Mouse (Mus musculus) left cerebral cortex, postnatal 4 days (tissue): Measurements from ENCODE around the gene Psen2. TPM values are rescaled to one million over a fixed set of nuclear protein-coding genes. Genes with fewer than 3 reads are reported as not detected.

Experiments used
- DNase-seq: peaks from one replicate; pipeline ENCODE4 v3.0.0-alpha.2; 2022
- intact Hi-C: fragments of 180-260 bp; cut with DNase I; formaldehyde crosslinking; loops from one replicate; pipeline ENCODE4 v1.15.1; 2025
- total RNA-seq, 2 experiments: library from RNA; stranded (reverse); gene quantifications; 2 replicates each; pipeline ENCODE4 v1.2.3; 2021

Gene Psen2
- total RNA-seq, 2 experiments from 2014 or later = 17.4 to 21.1 TPM

DNA sequence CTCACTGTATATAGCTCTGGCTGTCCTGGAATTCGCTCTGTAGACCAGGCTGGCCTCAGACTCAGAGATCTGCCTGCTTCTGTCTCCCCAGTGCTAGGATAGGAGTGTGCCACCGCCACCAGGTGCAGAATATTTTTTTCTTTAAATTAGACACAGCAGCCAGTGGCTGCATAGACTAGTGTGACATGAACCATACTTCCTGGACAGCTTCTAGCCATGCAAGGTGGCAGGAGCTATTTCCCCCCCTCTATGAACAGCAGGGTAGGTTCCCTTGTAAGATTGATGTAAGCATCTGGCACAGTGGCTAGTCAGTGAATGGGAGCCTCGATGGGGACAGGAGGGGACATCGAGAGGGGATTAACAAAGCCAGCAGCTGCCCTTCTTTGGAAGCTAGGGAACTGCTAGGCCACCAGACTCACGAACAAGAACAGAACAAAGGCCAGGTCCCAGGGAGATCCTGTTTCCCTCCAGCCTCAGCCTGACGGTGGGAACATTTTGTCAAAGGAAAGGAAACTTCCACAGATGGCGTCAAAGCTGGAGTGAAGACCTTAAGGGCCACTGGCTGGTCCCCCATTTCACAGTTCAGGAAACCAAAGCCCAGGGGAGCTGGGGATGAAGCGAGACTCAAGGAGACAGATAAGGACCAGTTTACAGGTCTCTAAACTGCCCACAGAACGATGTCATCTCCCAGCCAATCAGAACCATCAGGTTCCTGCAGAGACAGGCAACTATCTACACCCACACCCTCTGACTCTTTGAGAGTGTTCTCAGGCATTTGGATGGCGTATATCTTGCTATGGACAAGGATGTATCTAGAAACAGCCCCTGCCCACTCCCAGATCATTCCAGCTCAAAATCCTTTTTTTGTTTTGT is 11.8 kb downstream of the Psen2 start:
- no peak for DNase-seq

DNA sequence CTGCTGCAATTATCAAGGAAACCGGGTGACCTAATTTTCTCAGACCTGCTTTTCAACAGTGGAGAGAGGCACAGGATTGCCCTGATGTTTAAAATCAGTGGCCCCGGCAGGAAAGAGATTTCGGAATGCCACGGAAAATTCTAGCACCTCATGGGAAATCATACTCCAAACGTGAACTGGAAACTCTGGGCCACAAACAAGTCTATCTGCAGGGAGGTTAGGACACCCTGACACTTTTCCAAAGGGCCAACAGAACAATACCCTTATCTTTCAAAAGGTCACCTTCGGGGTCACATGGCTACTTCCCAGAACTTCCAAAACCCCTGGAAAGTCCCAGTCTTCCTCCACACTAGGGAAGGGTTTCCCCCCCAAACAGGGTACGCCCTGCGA is 12.8 kb downstream of the Psen2 start:
- intact Hi-C loops = no loop called here
- no peak for DNase-seq

More for the DNA sequence above, 11.8 kb downstream of the Psen2 start:
- intact Hi-C loops = no loop called here

DNA sequence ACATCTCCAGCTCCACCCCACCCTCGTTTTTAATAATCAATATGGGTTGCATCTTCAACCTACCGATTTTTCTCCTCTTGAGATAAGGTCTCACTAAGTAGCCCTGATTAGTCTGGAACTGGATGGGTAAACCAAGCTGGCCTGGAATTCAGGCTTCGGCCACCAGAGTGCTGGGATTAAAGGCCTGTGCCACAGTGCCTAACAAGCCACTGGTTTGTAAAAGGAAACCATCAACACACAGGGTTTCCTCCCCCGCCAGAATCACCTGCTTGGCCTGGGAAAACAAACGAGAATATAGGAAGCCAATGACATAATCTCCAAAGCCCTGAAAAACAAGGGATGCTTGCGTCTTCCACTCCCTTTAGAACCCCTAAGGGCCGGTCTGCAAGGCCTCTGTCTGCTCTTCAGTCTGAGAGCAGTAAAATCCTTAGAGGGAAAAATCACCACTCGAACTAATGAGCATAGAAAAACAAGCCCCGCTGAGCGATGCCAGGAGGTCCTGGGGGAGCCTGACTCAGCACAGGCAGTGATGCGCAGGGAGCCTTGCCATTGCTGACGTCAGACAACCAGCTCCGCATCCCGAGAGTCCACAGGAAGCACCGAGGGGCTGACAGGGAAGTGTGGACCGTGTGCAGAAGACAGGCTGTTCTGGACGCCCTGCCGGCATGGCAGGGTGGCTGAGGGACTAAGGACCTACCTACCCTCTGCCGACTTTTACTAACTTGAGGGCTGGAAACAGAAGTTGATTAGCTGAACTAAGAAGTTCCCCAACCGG is 13.4 kb downstream of the Psen2 start:
- peak; percentile 36 for DNase-seq
- intact Hi-C loops = no loop called here

DNA sequence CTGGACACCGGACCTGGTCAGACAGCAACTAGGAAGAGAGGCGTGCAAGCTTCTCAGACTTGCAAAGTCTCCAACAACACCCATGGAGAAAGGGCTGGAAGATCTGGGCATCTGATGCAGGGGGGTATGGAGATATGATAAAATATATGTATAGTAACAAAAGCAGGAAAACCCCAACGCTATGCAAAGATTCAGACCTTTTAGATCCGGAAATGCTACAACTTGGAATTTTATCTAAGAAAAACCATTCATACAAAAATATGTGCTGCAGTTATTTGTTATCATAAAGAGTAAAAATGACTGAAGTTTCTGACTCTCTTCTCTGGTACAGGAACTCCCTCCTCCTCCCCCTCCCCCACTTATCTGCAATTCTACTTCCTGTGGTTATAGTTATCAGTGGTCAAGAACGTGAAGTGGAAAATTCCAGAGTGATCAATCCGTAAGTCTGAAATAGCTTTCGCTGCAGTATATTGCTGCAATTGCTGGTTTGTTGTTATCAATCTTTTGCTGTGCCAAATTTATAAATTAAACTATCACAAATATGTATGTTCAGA is 14.6 kb downstream of the Psen2 start:
- intact Hi-C loops = no loop called here
- no peak for DNase-seq

DNA sequence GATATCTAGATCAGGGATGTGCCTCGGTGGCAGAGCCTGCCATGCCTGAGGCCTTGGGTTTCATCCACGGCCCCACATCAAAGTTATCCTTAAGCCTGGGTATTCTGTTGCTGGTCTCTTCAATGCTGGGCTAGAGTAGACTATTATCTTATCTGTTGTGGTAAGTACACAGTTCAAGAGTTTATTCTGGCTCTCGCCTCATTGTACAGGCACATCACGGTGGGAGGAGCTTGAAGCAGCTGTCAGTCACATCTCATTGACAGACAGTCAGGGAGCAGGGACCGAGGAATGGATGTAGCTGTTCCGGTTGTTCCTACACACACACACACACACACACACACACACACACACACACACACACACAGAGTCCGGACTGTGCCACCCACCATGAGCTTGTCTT is 15.3 kb downstream of the Psen2 start:
- DNase-seq = no peak
- intact Hi-C loops = no loop called here

DNA sequence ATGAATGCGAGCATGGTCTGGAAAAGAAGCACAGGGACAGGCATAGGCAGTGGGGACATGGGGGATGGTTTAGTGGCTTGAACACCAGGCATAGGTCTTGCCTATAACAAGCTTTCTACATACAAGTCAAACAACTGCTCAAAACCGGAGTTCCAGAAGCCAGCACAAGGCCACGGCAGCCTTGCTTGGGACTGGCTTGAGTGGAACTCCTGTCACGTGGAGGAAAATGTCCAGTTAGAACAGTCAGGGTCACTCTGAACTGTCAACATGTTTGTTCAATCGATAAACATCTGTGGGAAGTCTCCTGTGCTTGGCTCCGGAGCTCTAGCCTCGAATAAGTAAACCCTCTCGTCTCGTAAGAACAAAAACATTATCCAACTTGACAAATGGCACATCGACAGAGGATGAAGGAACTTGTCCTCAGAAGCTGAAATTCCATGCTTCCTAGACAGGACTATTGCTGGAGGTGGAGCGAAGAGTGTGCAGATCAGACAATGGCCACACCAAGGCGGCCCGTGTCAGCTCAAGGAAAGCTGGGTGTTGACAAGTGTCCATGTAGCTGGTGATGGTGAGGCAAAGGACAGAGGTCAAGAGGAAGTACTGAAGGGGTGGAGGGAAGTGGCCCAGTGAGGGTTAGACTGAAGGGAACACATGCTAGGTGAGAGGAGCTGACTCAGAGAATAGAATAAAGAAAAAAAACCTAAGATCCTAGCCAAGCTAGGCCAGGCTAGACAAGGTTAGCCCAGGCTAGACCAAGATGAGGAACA is 17.3 kb downstream of the Psen2 start:
- intact Hi-C loops = no loop called here
- DNase-seq = no peak

DNA sequence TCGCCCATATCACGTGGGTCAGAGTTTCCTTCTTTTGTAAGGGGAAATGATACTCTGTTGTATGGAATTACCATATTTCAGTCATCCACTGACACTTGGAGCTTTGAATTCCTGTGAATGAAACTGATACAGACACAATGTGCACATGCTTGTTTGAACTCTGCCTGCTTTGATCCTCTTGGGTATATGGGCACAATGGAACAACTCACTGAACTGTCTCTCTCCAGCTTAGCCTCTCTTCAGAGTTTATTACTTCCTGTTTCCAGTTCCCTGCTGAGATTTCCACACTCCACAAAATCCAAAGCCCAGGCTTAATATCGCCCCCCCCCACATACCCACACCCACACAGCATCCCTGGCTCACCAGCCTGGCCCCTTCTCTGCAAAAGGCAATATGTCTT is 31.5 kb downstream of the Psen2 start:
- DNase-seq = no peak
- intact Hi-C loops = no loop called here

DNA sequence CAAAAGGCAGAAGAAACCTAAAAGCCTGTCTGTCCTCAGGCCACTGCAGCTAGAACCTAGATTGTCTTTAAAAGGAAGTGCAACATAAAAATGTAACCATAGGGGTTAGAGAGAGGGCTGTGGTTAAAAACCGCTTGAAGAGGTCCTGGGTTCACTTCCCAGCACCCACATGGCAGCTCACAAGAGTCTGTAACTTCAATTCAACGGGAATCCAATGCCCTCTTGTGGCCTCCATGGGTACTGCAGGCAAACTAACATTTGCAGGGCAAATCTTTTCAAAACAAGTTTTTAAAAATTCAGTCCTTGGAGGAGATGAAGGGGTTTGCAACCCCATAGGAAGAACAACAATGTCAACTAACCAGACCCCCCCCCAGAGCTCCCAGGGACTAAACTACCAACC is 32.7 kb downstream of the Psen2 start:
- intact Hi-C loops = no loop called here
- no peak for DNase-seq

DNA sequence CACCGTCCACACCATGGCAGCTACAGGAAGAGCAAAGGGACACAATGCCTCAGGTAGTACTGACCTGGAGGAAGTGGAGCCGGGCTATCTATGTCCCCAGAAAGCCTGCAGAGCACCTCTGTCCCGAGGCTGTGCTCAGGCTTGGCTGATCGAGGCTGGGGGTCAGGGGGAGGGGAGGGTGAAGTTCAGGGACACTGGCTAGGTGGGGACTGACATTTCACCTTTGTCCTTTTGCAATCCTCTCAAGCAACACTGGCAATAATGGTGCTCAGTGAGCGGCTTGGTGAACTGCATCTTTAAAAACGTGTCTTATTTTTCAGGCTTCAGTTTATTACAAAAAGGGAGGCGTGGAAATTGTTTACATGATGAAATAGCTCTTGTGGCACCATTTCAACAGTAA is 33.3 kb downstream of the Psen2 start:
- no peak for DNase-seq
- intact Hi-C loops = no loop called here

DNA sequence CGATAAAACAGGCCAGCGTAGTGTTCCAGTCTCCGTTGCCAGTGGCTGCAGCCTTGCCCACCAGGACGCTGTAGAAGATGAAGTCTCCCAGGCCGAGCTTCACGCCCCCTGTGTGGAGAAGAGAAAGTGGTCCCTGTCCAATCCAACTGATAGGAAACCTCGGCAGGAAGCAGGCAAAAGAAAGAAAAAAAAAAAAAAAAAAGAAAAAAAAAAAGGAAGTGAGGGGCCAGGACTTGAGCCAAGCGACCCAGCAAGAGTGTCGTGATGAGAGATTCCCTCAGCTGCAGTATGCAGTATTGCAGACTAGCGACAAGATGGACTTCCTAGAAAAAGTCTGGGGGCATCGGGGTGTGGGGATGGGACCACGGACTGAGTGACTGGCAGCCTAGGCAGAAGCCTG is 34.4 kb downstream of the Psen2 start:
- DNase-seq = no peak
- intact Hi-C loops = no loop called here

DNA sequence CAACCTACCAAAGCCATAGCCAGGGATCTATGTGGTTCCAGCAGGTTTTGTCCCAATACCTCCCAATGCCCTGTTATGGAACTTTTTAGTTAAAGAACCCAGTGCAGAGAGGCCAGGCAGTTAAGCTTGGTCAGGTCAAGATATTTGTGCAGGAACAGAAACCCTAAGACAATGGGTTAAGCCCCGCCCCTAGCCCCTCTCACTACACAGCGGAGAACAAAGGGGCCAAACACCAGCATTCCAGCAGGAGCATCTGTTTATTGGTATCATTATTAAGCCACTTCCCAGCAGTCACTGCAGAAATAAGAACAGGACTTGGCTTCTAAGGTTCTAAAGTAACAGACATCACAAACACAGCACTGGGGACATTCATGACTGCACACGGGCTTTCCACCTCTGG is 36.5 kb downstream of the Psen2 start:
- intact Hi-C loops = no loop called here
- DNase-seq = no peak

DNA sequence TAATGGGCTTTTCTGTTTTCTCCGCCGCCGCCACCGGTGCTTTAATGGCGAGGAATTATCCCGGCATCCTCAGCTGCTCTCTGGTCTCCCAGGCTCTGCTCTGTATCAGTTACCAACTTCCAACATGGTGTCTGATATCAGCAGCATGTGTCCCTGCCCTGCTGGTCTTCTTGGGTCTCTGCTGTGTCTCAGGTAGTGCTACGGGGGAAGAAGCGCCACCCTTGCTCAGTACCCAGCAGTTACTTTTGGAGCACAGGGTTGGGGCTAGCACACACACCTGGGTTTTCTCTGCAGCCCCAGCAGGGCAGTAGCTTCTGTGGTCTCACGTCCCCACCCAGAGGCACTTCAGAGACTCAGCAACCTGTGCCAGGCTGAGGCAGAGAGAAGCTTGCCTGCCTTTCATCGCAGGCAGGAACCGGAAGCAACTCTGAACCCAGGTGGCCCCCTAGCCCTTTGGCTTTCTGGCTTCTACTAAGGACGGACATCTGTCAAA is 37.0 kb downstream of the Psen2 start:
- intact Hi-C loops = no loop called here
- no peak for DNase-seq

DNA sequence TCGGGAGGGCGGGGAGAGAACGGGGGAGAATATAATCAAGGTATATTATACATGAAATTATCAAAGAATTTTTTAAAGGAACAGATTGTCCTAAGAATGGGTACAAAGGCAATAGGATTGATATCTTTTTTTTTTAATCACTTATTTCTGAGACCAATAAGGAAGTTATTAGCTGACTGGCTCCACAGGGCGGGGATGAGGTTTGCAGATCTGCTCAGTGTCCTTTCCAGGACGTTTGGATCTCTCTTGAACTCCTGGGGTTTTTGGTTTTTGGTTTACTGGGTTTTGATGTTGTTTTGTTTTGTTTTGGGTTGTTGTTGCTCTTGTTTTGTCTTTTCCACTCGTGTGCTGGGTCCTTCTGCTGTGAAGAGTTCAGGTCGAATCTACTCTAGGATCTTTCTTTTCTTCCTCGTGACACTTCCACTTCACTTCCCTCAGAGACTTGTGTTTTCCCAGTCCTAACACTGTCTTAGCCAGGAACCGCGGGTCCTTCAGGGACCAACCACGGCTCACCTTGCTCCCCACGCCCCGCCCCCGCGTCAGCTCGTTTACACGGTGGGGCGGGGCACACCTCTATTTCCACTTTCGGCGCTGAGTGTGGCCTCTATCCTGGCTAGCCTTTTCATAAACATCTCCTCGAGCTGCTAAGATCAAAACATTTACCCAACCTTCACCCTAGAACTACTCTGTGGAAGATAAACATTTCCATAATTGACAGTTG is 37.6 kb downstream of the Psen2 start:
- DNase-seq = peak; percentile 45
- intact Hi-C loops = no loop called here

DNA sequence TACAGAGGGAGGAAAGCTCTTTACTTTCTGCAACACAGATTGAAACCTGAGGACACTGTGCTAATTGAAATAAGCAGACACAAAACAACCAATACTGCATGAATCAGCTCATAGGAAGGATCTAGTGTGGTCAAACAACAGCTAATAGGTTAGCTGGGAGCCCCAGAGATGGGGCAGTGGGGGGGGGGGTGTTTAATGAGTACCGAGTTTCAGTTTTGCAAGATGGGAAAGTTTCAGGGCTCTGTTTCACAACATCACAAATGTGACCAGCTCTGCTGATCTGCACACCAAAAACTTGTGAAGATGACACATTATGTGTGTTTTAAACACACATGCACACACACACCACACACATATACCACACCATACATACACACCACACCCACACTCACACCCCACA is 41.2 kb downstream of the Psen2 start:
- intact Hi-C loops = no loop called here
- DNase-seq = no peak

DNA sequence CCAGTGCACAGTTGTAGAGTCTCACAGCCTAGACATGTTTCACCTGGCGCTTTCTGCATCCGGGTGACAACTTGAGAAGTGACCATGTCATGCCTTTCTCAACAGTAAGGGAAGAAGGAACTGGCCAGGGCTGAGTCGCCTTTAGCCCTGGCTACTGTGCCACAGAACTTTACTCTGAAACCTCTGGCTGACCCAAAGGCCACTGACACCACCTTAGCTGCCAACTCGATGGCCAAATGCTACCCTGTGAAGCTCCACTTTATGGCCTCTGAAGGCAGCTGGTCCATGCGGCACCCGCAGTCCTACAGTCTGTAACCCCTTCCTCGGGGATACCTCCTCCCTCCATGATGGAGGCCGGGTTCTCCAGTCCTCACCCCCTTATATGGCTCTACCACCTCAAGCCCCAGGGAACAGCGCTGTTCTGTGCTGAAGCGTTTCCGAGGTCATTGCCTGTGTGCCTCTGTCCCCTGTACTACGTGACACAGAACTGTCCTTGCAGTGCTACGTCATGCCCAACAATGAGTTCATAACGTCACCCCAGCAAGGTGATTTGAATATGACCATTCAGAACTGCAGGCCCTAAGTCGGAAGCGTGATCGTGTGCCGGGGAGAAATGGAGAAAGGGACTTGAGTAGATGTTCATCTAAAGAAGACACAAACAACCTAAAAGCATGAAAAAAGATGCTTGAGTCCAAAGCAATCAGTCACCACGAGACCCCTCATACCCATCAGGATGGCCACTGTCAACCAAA is 42.3 kb downstream of the Psen2 start:
- DNase-seq = no peak
- intact Hi-C loops = no loop called here

DNA sequence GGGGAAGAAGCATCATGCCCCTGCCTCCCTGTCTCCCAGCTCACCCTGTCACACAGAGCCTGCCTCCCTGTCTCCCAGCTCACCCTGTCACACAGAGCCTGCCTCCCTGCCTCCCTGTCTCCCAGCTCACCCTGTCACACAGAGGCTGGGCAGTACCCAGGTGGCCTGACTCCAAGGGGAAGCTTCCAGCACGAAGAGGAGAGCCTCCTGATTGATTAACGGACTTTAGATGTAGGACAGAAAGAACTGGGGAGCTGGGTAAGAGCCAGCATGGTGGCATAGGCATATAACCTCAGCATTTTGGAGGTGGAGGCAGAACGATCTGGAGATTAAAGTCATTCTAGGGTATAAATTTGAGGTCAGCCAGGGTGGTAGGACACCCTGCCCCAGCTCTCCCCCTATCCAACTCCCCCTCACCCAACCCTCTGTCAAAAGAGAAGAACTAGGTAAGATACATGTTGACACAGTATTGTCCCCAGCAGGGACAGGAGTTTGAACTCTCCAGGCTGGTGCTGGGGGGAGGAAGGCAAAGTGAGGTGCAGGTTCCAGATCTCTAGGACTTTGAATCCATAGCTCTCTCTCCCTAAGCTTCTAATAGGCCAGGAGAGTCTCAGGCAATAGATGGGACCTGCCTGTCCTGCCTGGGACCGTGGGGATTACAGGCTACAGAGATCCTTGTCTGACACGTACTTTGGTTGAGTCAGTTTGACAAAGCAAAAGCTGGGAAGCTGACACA is 46.5 kb downstream of the Psen2 start:
- intact Hi-C loops = no loop called here
- DNase-seq = no peak

DNA sequence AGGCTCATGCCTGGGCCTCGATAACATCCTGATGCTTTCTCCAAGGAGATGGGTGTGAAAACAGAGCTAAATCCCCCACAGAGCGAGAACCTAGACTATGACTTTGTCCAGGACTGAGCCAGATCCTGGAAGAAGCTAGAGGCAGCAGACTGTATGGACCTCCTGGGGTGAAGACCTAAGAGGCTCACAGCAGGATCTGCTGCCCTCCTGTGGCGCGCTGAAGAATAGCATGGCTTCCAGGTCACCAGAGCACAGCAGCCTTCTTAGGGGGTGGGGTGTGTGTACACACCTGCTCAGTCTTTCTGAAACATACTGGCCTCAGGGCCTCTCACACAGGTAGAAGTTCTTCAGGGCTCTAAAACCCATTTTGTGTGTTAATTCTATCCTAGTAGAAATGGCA is 48.2 kb downstream of the Psen2 start:
- intact Hi-C loops = loop anchor here (2.0 kb wide), 1 partner anchor 356 kb away; no protein-coding TSS in a partner anchor
- DNase-seq = peak; percentile 47

DNA sequence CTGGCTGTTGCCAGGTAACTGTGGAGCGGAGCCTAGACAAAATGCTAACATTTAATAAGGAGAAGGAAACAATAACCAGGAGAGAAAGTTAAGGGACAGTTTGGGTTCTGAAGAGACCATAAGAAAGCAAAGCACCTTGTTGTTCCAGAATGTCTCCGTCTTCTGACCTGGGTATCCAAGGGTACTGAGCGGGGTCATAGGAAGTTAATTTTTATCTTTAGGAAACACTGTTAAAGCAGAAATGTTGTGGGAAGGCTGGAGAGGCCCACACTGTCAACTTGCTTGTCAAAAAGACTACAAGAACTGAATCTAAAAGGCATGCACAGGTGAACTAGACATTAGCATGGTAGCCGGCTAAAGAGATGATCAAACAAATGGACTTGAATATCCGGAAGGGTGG is 50.3 kb downstream of the Psen2 start:
- DNase-seq = no peak
- intact Hi-C loops = no loop called here

DNA sequence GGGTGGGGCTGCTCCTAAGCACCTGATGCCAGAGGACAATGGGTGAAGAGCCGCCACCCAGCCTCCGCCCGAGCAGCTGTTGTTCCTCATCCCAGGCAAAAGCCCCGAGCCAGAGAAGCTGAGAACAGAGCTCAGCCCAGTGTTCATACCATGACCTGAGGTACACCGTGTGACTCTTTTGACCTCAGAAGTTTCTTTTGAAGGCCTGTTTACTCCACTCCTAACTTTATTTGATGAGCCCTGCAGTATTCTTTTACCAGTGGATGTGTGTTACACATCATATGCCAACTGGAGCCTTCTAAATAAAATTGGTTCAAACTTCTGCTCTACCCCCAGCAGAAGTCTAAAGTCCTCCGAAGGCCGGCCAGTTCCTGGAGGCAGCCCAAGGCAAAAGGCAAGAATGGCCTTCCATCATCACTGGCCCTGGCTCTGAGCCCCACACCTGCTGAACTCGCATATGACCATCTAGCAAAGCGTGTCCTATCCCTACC is 52.4 kb downstream of the Psen2 start:
- DNase-seq = no peak
- intact Hi-C loops = no loop called here
